Mouse (Mus musculus): ENCODE results near the gene Hapln2. TPM values are rescaled to one million over a fixed set of nuclear protein-coding genes. Genes with fewer than 3 reads are reported as not detected.

Hapln2 gene
- polyA plus RNA-seq, 1 experiment from 2014 or later: 0.41 TPM

- Histone ChIP-seq H3K36me3 (replicated peaks; ENCODE audit: control insufficient read depth, insufficient read depth) (peaks cover 6% of the 10 kb centered on the region; the same call in 1 of the 2 replicates), H3K9me3 (ENCODE audit: control insufficient read depth, low read length) (no peaks in the 10 kb centered on the region), H3K4me1 (replicated peaks; ENCODE audit: control insufficient read depth, insufficient read depth, low read length) (peaks cover 27% of the 10 kb centered on the region; the same call in 1 of the 2 replicates), H3K27me3 (ENCODE audit: control insufficient read depth, insufficient read depth, low read length) (no peaks in the 10 kb centered on the region), H3K9ac (peak overlapping the region; percentile 69), H3K4me3 (replicated peaks; ENCODE audit: low read length) (peak overlapping the region; percentile 47), H3K27ac (peak overlapping the region; percentile 78), H3K4me2 (replicated peaks) (peak overlapping the region; percentile 78)
- 13% methylated on average over 14 of the region's 14 CpGs for WGBS
- DNase-seq (ENCODE audit: low spot score): no peak
- ATAC-seq (ENCODE audit: low FRiP score): no peak
These were observed 53.6 kb downstream of the Hapln2 start for GRCm38 (mm10) chr3:87973593-87974380.

GRCm38 (mm10) chr3:87972776-87973175, 54.6 kb downstream of the Hapln2 start:
- ATAC-seq (ENCODE audit: low FRiP score) (no peak), DNase-seq (ENCODE audit: low spot score) (no peak)
- Histone ChIP-seq H3K36me3 (replicated peaks; ENCODE audit: control insufficient read depth, insufficient read depth) (peaks cover 6% of the 10 kb centered on the region; the same call in 1 of the 2 replicates), H3K4me3 (replicated peaks; ENCODE audit: low read length) (peak overlapping the region; percentile 47), H3K9me3 (ENCODE audit: control insufficient read depth, low read length) (no peaks in the 10 kb centered on the region), H3K4me1 (replicated peaks; ENCODE audit: control insufficient read depth, insufficient read depth, low read length) (peaks cover 27% of the 10 kb centered on the region; the same call in 1 of the 2 replicates), H3K27me3 (ENCODE audit: control insufficient read depth, insufficient read depth, low read length) (no peaks in the 10 kb centered on the region), H3K4me2 (replicated peaks) (peak overlapping the region; percentile 78), H3K9ac (peak overlapping the region; percentile 69), H3K27ac (peak overlapping the region; percentile 78)
- WGBS: 13% methylated on average over 5 of the region's 5 CpGs

GRCm38 (mm10) chr3:87972203-87972664, 55.1 kb downstream of the Hapln2 start:
- peak overlapping the region; percentile 47 for H3K4me3 ChIP-seq (replicated peaks; ENCODE audit: low read length)
- H3K27me3 ChIP-seq (ENCODE audit: control insufficient read depth, insufficient read depth, low read length): no peaks in the 10 kb centered on the region
- H3K27ac ChIP-seq: peak overlapping the region; percentile 49
- H3K4me2 ChIP-seq (replicated peaks): peak overlapping the region; percentile 78
- 1% methylated on average over 8 of the region's 8 CpGs for WGBS
- H3K36me3 ChIP-seq (replicated peaks; ENCODE audit: control insufficient read depth, insufficient read depth): peaks cover 6% of the 10 kb centered on the region; the same call in 1 of the 2 replicates
- DNase-seq (ENCODE audit: low spot score): no peak
- peak overlapping the region; percentile 69 for H3K9ac ChIP-seq
- peaks cover 27% of the 10 kb centered on the region; the same call in 1 of the 2 replicates for H3K4me1 ChIP-seq (replicated peaks; ENCODE audit: control insufficient read depth, insufficient read depth, low read length)
- ATAC-seq (ENCODE audit: low FRiP score): 0 out of 2 replicates have a peak, but pooled peaks have one; percentile 68
- H3K9me3 ChIP-seq (ENCODE audit: control insufficient read depth, low read length): no peaks in the 10 kb centered on the region

Other genes starting within 250 kb of the Hapln2 start
- 1.7 and 4.3 TPM in 2 replicates for gene Ntrk1, start 232.4 kb downstream of the Hapln2 start, polyA plus RNA-seq (2014; fragmentation: Nextera tagmentation; extraction: Ambion mirVana)
- gene Insrr, start 230.6 kb downstream of the Hapln2 start, polyA plus RNA-seq (2014; fragmentation: Nextera tagmentation; extraction: Ambion mirVana): 0.52 and 1.3 TPM in 2 replicates
- gene Pear1, start 203.3 kb downstream of the Hapln2 start, polyA plus RNA-seq (2014; fragmentation: Nextera tagmentation; extraction: Ambion mirVana): 9.9 and 10.2 TPM in 2 replicates
- not detected in 2 replicates for gene Sh2d2a, start 180.8 kb downstream of the Hapln2 start, polyA plus RNA-seq (2014; fragmentation: Nextera tagmentation; extraction: Ambion mirVana)
- gene Prcc, start 142.0 kb downstream of the Hapln2 start, polyA plus RNA-seq (2014; fragmentation: Nextera tagmentation; extraction: Ambion mirVana): 15.5 and 17.2 TPM in 2 replicates
- gene Hdgf, start 121.3 kb downstream of the Hapln2 start, polyA plus RNA-seq (2014; fragmentation: Nextera tagmentation; extraction: Ambion mirVana): 163 and 179 TPM in 2 replicates
- gene Mrpl24, start 108.1 kb downstream of the Hapln2 start, polyA plus RNA-seq (2014; fragmentation: Nextera tagmentation; extraction: Ambion mirVana): 50.0 and 53.5 TPM in 2 replicates
- 17.0 and 18.5 TPM in 2 replicates for gene Isg20l2, start 97.3 kb downstream of the Hapln2 start, polyA plus RNA-seq (2014; fragmentation: Nextera tagmentation; extraction: Ambion mirVana)
- gene Rrnad1, start 96.9 kb downstream of the Hapln2 start, polyA plus RNA-seq (2014; fragmentation: Nextera tagmentation; extraction: Ambion mirVana): 15.8 and 18.1 TPM in 2 replicates
- 48.7 and 56.4 TPM in 2 replicates for gene Crabp2, start 78.9 kb downstream of the Hapln2 start, polyA plus RNA-seq (2014; fragmentation: Nextera tagmentation; extraction: Ambion mirVana)
- gene Nes, start 56.5 kb downstream of the Hapln2 start, polyA plus RNA-seq (2014; fragmentation: Nextera tagmentation; extraction: Ambion mirVana): 20.5 and 20.7 TPM in 2 replicates
- 89.1 and 99.3 TPM in 2 replicates for gene Bcan, start 27.4 kb downstream of the Hapln2 start, polyA plus RNA-seq (2014; fragmentation: Nextera tagmentation; extraction: Ambion mirVana)
- 29.8 and 30.4 TPM in 2 replicates for gene Gpatch4, start 15.5 kb upstream of the Hapln2 start, polyA plus RNA-seq (2014; fragmentation: Nextera tagmentation; extraction: Ambion mirVana)
- gene Naxe, start 30.9 kb upstream of the Hapln2 start, polyA plus RNA-seq (2014; fragmentation: Nextera tagmentation; extraction: Ambion mirVana): 152 and 167 TPM in 2 replicates
- not detected in 2 replicates for gene Ttc24, start 50.7 kb upstream of the Hapln2 start, polyA plus RNA-seq (2014; fragmentation: Nextera tagmentation; extraction: Ambion mirVana)
- 2.4 and 3.1 TPM in 2 replicates for gene Iqgap3, start 54.4 kb upstream of the Hapln2 start, polyA plus RNA-seq (2014; fragmentation: Nextera tagmentation; extraction: Ambion mirVana)
- gene Mef2d, start 114.8 kb upstream of the Hapln2 start, polyA plus RNA-seq (2014; fragmentation: Nextera tagmentation; extraction: Ambion mirVana): 20.4 and 22.4 TPM in 2 replicates
- gene Rhbg, start 227.1 kb upstream of the Hapln2 start, polyA plus RNA-seq (2014; fragmentation: Nextera tagmentation; extraction: Ambion mirVana): 0.48 and 0.76 TPM in 2 replicates